In the genomic region with DNA sequence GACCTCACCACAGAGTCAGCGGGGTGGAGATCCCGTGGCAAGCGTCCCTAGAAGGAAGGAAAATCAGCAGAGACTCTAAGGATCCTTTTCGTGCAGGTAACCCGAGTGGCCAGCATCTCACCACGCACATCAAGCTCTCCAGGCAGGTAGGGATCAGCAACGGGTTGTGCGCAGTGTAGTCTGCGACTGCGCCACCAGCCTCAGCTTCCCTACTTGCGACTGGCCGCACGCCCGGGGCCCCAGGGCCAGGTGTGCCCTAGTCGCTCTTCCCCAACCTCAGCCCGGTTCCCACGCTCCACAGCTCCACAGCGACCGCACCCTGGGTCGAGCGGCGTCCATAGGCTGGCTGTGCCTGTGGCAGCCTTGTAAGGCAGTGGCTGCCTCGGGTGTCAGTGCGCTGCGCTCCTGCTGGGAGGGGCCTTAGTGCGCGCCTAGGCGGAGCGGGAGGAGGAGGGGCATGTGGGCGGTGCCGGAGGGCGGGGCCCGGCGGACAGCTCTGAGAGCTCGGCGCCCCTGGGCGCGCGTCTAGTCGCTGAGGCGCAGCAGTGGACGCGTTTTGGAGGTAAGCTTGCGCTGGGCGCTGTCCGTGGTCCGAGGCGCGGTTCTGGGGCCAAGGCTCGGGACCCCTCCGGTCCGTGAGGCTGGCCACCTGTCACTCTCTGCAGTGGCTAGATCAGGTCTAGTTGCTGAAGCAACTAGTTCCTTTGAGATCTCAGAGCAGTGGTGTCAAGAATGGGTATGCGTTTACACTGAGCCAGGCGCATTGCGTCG, we compare ENCODE assay signal across 8 mouse cellular contexts. TPM values are rescaled to one million over a fixed set of nuclear protein-coding genes. Genes with fewer than 3 reads are reported as not detected.
DNase-seq lines count a peak whose midpoint lies in the region; ATAC-seq and TF ChIP-seq lines count a peak whose summit lies in the region.

A gene (plus strand): TSS at position 460 of the 771 bp plus-strand sequence.

- under 1% methylated on average over 56 of the region's 56 CpGs for WGBS in hindbrain, postnatal 0 days

- peak within 1 kb of the TSS; percentile 75 for H3K9ac ChIP-seq in hindbrain, postnatal 0 days (replicated peaks; ENCODE audit: low read length)

- peak; percentile 72 for TF ChIP-seq POLR2A in cortical plate, adult 2 months (IDR thresholded peaks at IDR 0.05; ENCODE audit: extremely low read depth, insufficient read depth, low read length)

- H3K27ac ChIP-seq in cortical plate, adult 2 months (ENCODE audit: insufficient read depth, low read length), result peak within 1 kb of the TSS; percentile 93
- peak within 1 kb of the TSS; percentile 90 for H3K27ac ChIP-seq in hindbrain, postnatal 0 days

- peak; percentile 95 for ATAC-seq in activated CD4-positive, CD25-positive, alpha-beta regulatory T cell, adult 4 months
- ATAC-seq in hindbrain, postnatal 0 days, result peak; percentile 92

- TF ChIP-seq CTCF in cortical plate, adult 2 months (IDR thresholded peaks at IDR 0.05; ENCODE audit: extremely low read depth, insufficient read depth, low read length), result no peak
- TF ChIP-seq CTCF in hindbrain, postnatal 0 days (IDR thresholded peaks at IDR 0.05; ENCODE audit: low read depth), result 0 out of 2 replicates have a peak, but pooled peaks have one; percentile 2

- no peaks in the 10 kb centered on the region for H3K36me3 ChIP-seq in hindbrain, postnatal 0 days (ENCODE audit: insufficient read depth, low read length)

- H3K4me2 ChIP-seq in hindbrain, postnatal 0 days (ENCODE audit: low read depth, low read length), result peak within 1 kb of the TSS; percentile 96

- no peaks in the 10 kb centered on the region for H3K27me3 ChIP-seq in hindbrain, postnatal 0 days (ENCODE audit: insufficient read depth, low read length)

- peak; percentile 91 to 94 for DNase-seq in gastrocnemius, adult 8-10 months (ENCODE audit: low spot score in 2 of 2)
- peak; percentile 91 for DNase-seq in hindbrain, postnatal 0 days (ENCODE audit: low spot score)
- peak; percentile 94 to 96 for DNase-seq in left cerebral cortex, adult 18-20 months (ENCODE audit: low spot score in 2 of 2)
- peak; percentile 95 to 96 for DNase-seq in lung, postnatal 4 days
- peak; percentile 90 for DNase-seq in retina, postnatal 1 day
- peak; percentile 96 for DNase-seq in thymus, postnatal 4 days

- H3K4me3 ChIP-seq in cortical plate, adult 2 months (ENCODE audit: insufficient read depth, low read length), result peak within 1 kb of the TSS; percentile 95
- H3K4me3 ChIP-seq in hindbrain, postnatal 0 days (ENCODE audit: low read length), result peak within 1 kb of the TSS; percentile 69

- peaks cover 9% of the 10 kb centered on the region for H3K4me1 ChIP-seq in cortical plate, adult 2 months (ENCODE audit: control insufficient read depth, insufficient read depth, low read length)
- H3K4me1 ChIP-seq in hindbrain, postnatal 0 days (ENCODE audit: insufficient read depth, low read length), result peaks cover 12% of the 10 kb centered on the region

- H3K9me3 ChIP-seq in hindbrain, postnatal 0 days (ENCODE audit: low read length), result no peaks in the 10 kb centered on the region

RNA-seq across cellular contexts. Expression of the gene that starts here (rescaled TPM):
- polyA plus RNA-seq in activated CD4-positive, CD25-positive, alpha-beta regulatory T cell, adult 4 months (2017; shearing (Covaris generic)), result under 1 TPM; 0.24 to 0.73 TPM
- polyA plus RNA-seq in cortical plate, adult 2 months (2012; rRNA removed), result 366 and 382 TPM in 2 replicates
- total RNA-seq in gastrocnemius, adult 8-10 months (2022), result 1 to 10 TPM; 5.5 to 8.8 (median 6.9) TPM
- total RNA-seq in hindbrain, postnatal 0 days (2014; rRNA removed), result 30.9 and 36.6 TPM in 2 replicates
- polyA plus RNA-seq in hindbrain, postnatal 0 days (2015; fragmentation: Nextera tagmentation; extraction: Ambion mirVana), result 8.7 and 8.9 TPM in 2 replicates
- total RNA-seq in left cerebral cortex, adult 18-20 months (2021), result 100 to 1,000 TPM; 351 to 372 TPM

Comparison
In these comparisons a context has a peak if more than half of its experiments do, and no peak if none do; other contexts are left out.
1. Peak in every context shown above with its lines: DNase-seq, ATAC-seq, H3K4me3 ChIP-seq and H3K27ac ChIP-seq.
2. RNA of the gene that starts here (polyA plus RNA-seq): 366 to 382 TPM in cortical plate, adult 2 months; 8.7 to 8.9 TPM in hindbrain, postnatal 0 days and 0.24 to 0.73 TPM in activated CD4-positive, CD25-positive, alpha-beta regulatory T cell, adult 4 months; every median in the first group is over 10 times any median in the second.
3. Peak in ATAC-seq in activated CD4-positive, CD25-positive, alpha-beta regulatory T cell, adult 4 months; RNA of the gene not detected or under 1 TPM.